ENCODE assay signal across 9 mouse cellular contexts in the genomic region with DNA sequence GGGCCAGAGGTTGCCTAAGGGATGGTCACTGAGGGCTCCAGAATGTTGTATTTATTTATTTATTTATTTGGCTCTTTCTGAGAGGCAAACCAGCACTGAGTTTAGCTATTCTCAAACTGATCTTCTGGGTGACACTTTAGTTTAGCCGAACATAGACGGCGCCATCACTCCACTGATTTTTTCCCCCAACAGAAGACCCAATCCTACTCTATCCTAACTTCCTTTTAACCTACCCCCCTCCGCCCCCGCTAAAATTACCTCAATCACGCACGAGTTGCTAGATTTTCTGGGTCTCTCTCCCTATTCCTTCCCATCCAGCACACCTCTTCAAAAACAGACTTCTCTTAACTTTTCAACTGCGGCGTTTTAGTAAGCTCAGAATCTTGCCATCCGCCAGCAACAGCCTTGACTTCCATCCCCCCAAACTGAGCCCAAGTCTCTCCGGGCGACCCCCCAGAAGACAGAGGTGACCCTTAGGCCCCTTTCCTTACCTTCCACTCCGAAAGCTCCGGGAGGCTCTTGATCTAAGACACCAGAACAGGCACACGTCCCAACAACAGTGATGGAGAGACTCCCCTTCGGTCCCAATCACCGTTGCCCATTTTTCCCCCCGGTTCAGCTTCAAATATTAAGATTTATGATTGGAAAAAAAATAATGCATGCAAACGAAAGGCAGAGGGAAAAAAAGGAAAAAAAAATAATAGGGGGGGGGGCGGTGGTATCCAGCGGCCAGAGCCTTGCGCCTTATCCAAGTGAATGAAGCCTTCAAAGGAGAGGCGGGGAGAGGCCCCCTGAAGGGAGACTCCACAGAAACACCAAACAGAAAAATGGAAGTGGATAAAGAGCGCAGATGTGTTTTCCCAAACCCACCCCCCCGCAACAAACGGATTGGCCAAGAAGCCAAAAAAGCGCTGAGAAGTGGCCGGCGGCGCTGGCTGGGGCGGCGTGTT. TPM values are rescaled to one million over a fixed set of nuclear protein-coding genes. Genes with fewer than 3 reads are reported as not detected.
DNase-seq lines count a peak whose midpoint lies in the region; ATAC-seq and TF ChIP-seq lines count a peak whose summit lies in the region.
"Had no signal": no experiment of that assay in that cellular context is flagged by ENCODE, and none has a peak within 500 bp of the region (broad histone marks: within the 10 kb centered on the region; RNA-seq: fewer than 3 reads in every experiment).

Adgrb3 (minus strand) TSS at position 737 of the 950 bp plus-strand sequence.

- H3K9me3 ChIP-seq in heart, embryonic 16.5 days (replicated peaks; ENCODE audit: control insufficient read depth, low read length), result no peaks in the 10 kb centered on the region
- no peaks in the 10 kb centered on the region for H3K9me3 ChIP-seq in intestine, embryonic 14.5 days (ENCODE audit: control insufficient read depth, low read length)
- H3K9me3 ChIP-seq in liver, embryonic 14.5 days (ENCODE audit: control insufficient read depth, low read length), result no peaks in the 10 kb centered on the region
- no peaks in the 10 kb centered on the region for H3K9me3 ChIP-seq in stomach, embryonic 14.5 days (ENCODE audit: control insufficient read depth, low read depth, low read length)

- H3K4me2 ChIP-seq in heart, embryonic 16.5 days (ENCODE audit: low read depth, low read length), result peak within 1 kb of the TSS; percentile 94
- H3K4me2 ChIP-seq in intestine, embryonic 14.5 days (ENCODE audit: low read length), result peak within 1 kb of the TSS; percentile 82
- H3K4me2 ChIP-seq in liver, embryonic 14.5 days (ENCODE audit: low read depth), result peak within 1 kb of the TSS; percentile 36
- peak within 1 kb of the TSS; percentile 88 for H3K4me2 ChIP-seq in stomach, embryonic 14.5 days (replicated peaks; ENCODE audit: low read depth, low read length)

- TF ChIP-seq EP300 in liver, embryonic 14.5 days (IDR thresholded peaks at IDR 0.05; ENCODE audit: low read depth), result no peak

- H3K27me3 ChIP-seq in heart, embryonic 16.5 days (ENCODE audit: control insufficient read depth, insufficient read depth, low read length), result peaks cover 39% of the 10 kb centered on the region
- peaks cover 42% of the 10 kb centered on the region for H3K27me3 ChIP-seq in intestine, embryonic 14.5 days (replicated peaks; ENCODE audit: control insufficient read depth, insufficient read depth, low read length)
- H3K27me3 ChIP-seq in liver, embryonic 14.5 days (ENCODE audit: control insufficient read depth, insufficient read depth, low read length), result peaks cover 25% of the 10 kb centered on the region
- peaks cover 5% of the 10 kb centered on the region; the same call in 1 of the 2 replicates for H3K27me3 ChIP-seq in stomach, embryonic 14.5 days (ENCODE audit: control insufficient read depth, insufficient read depth, low read length)

- no peak for TF ChIP-seq CTCF in liver, embryonic 14.5 days (IDR thresholded peaks at IDR 0.05; ENCODE audit: low read depth)

- intact Hi-C loops in heart, postnatal 25 days (cut with DNase I), result no loop called here

- peak within 1 kb of the TSS; percentile 61 for H3K4me3 ChIP-seq in heart, embryonic 16.5 days (ENCODE audit: low read length)
- peak within 1 kb of the TSS; percentile 48 for H3K4me3 ChIP-seq in intestine, embryonic 14.5 days (ENCODE audit: low read depth, low read length)
- H3K4me3 ChIP-seq in liver, embryonic 14.5 days (ENCODE audit: insufficient read depth in 1 of 2, low read depth in 2 of 2, low read length in 2 of 2), result peak within 1 kb of the TSS; percentile 23 to 27; a peak in 3 of 4 replicates
- peak within 1 kb of the TSS; percentile 54 for H3K4me3 ChIP-seq in stomach, embryonic 14.5 days (ENCODE audit: low read depth, low read length)

- no peak for ATAC-seq in heart, embryonic 16.5 days (replicated peaks; ENCODE audit: extremely low read depth, insufficient read depth, low FRiP score)
- ATAC-seq in intestine, embryonic 14.5 days (replicated peaks; ENCODE audit: low FRiP score, low TSS enrichment, low read depth), result no peak; the same call in 1 of the 2 replicates
- ATAC-seq in liver, embryonic 14.5 days (ENCODE audit: insufficient read depth), result no peak
- ATAC-seq in stomach, embryonic 14.5 days (ENCODE audit: insufficient number of reproducible peaks, insufficient read depth, low FRiP score, low read depth), result no peak

- no peaks in the 10 kb centered on the region for H3K36me3 ChIP-seq in heart, embryonic 16.5 days (ENCODE audit: control insufficient read depth, insufficient read depth)
- no peaks in the 10 kb centered on the region for H3K36me3 ChIP-seq in intestine, embryonic 14.5 days (ENCODE audit: control insufficient read depth, insufficient read depth, low read length)
- H3K36me3 ChIP-seq in liver, embryonic 14.5 days (replicated peaks; ENCODE audit: control insufficient read depth, insufficient read depth, low read depth), result no peaks in the 10 kb centered on the region
- no peaks in the 10 kb centered on the region for H3K36me3 ChIP-seq in stomach, embryonic 14.5 days (ENCODE audit: control insufficient read depth, insufficient read depth, low read length)

- DNase-seq in heart, postnatal 25 days (ENCODE audit: low spot score), result no peak
- DNase-seq in embryo, embryonic 10 days (ENCODE audit: low spot score), result peak; percentile 11
- DNase-seq in intestine, embryonic 14.5 days (ENCODE audit: low spot score), result no peak
- no peak for DNase-seq in liver, embryonic 14.5 days (ENCODE audit: low read depth in 3 of 3, low spot score in 3 of 3)
- no peak for DNase-seq in adrenal gland, postnatal 25 days
- DNase-seq in c-Kit-positive CD71-positive TER-119-positive erythroid progenitor cells, embryonic 14.5 days (ENCODE audit: low spot score), result no peak

- H3K9ac ChIP-seq in heart, embryonic 16.5 days (ENCODE audit: low read length), result peak within 1 kb of the TSS; percentile 41; the same call in 1 of the 2 replicates
- H3K9ac ChIP-seq in intestine, embryonic 14.5 days (ENCODE audit: low read length), result peak within 1 kb of the TSS; percentile 29; the same call in 1 of the 2 replicates
- no peak within 1 kb of the TSS for H3K9ac ChIP-seq in liver, embryonic 14.5 days (replicated peaks)
- H3K9ac ChIP-seq in stomach, embryonic 14.5 days (replicated peaks; ENCODE audit: low read depth, low read length), result peak within 1 kb of the TSS; percentile 6; the same call in 1 of the 2 replicates

- no peak within 1 kb of the TSS for H3K27ac ChIP-seq in heart, embryonic 16.5 days (ENCODE audit: low read length)
- H3K27ac ChIP-seq in intestine, embryonic 14.5 days (ENCODE audit: low read depth), result no peak within 1 kb of the TSS
- H3K27ac ChIP-seq in liver, embryonic 14.5 days, result no peak within 1 kb of the TSS
- H3K27ac ChIP-seq in stomach, embryonic 14.5 days (ENCODE audit: low read length), result no peak within 1 kb of the TSS

- WGBS in heart, embryonic 16.5 days, result 4% methylated on average over 31 of the region's 32 CpGs
- WGBS in intestine, embryonic 14.5 days, result 6% methylated on average over 32 of the region's 32 CpGs
- WGBS in liver, embryonic 14.5 days (ENCODE audit: insufficient replicate concordance), result 9% methylated on average over 30 of the region's 32 CpGs
- WGBS in stomach, embryonic 14.5 days, result 5% methylated on average over 32 of the region's 32 CpGs

- no peaks in the 10 kb centered on the region; the same call in 1 of the 2 replicates for H3K4me1 ChIP-seq in heart, embryonic 16.5 days (ENCODE audit: control insufficient read depth, insufficient read depth, low read length)
- no peaks in the 10 kb centered on the region for H3K4me1 ChIP-seq in intestine, embryonic 14.5 days (replicated peaks; ENCODE audit: control insufficient read depth, insufficient read depth, low read length)
- no peaks in the 10 kb centered on the region for H3K4me1 ChIP-seq in liver, embryonic 14.5 days (replicated peaks; ENCODE audit: control insufficient read depth in 2 of 2, insufficient read depth in 2 of 2, low read length in 1 of 2)
- H3K4me1 ChIP-seq in stomach, embryonic 14.5 days (ENCODE audit: control insufficient read depth, insufficient read depth, low read length), result no peaks in the 10 kb centered on the region

RNA-seq across cellular contexts. Expression of gene Adgrb3, which starts in this region (rescaled TPM):
- 0.29 and 0.33 TPM in 2 replicates for polyA plus RNA-seq in heart, embryonic 16.5 days (2015; fragmentation: Nextera tagmentation; extraction: Ambion mirVana)
- total RNA-seq in heart, postnatal 25 days (2021), result not detected
- 3.6 and 3.8 TPM in 2 replicates for polyA plus RNA-seq in intestine, embryonic 14.5 days (2014; fragmentation: Nextera tagmentation; extraction: Ambion mirVana)
- 0.02 and 0.06 TPM in 2 replicates for polyA plus RNA-seq in liver, embryonic 14.5 days (2012; rRNA removed)
- polyA plus RNA-seq in liver, embryonic 14.5 days (2014; fragmentation: Nextera tagmentation; extraction: Ambion mirVana), result 0.03 TPM in 1 of 2 replicates, not detected in the other
- polyA plus RNA-seq in stomach, embryonic 14.5 days (2014; fragmentation: Nextera tagmentation; extraction: Ambion mirVana), result 5.6 and 6.9 TPM in 2 replicates
- total RNA-seq in adrenal gland, postnatal 25 days (2021), result 0.67 and 1.5 TPM in 2 replicates
- total RNA-seq: hematopoietic stem cell, adult 5-6 weeks had no signal

Comparison
In these comparisons a context has a peak if more than half of its experiments do, and no peak if none do; other contexts are left out.
1. H3K4me2 ChIP-seq: peak in every context shown above with its lines; median percentile 94 in heart, embryonic 16.5 days; 88 in stomach, embryonic 14.5 days; 82 in intestine, embryonic 14.5 days; 36 in liver, embryonic 14.5 days.